Mouse (Mus musculus): Measurements from ENCODE around the gene Sez6l.

Sez6l gene

DNA sequence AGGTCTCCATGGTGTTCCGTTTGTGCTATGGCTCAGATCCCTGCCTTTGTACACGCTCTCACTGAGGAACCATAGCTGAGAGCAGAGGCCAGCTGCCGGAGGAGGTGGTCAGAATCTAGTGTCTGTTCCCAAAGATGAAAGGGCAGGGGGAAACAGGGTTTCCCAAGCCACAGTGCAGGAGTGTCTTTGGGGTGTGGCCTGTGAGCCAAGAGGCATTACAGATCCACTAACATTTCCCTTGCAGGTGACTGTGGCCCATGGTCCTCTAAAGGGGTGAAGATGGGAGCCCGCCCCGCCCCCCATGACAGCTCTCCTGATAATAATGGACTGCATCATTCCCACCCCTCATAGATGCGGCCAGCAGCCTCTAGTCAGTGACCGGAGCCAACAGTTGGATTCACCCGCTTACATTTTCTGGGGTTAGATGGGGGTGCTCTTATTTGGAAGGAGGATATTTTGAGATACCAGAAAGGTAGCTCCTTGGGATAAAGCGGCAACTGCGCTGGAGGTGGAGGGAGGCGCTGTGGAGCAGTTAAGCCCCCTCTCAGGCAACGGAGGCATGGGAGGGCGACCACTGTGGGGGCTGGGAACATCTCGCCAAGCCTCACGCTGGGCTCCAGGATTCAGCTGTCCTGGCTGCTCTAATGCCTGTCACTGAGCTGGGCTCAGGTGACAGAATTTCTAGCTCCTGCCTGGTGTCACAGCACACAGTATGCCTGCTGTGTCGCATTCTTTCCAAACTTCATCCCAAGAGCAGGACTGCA is 43.5 kb downstream of the Sez6l start:
- DNase-seq (ENCODE audit: low spot score in 2 of 2): no peak

DNA sequence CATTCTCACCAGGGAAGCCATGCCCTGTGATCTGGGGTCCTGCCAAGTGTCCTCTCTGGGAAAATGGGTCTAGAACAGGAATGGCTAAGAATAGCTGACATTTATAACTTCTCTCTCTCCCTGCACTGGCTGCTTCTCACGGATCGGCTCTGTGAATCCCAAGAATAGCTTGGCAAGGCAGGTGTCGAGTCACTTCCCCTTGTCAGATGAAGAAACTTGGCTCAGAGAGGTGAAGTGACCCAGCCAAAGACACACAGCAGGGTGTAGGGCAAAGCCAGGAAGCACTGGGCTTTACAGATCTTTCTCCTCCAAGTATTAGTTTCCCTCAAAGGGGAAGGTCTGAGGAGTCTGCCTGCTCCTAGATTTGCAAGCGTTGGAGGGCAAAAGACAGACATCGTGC is 44.1 kb downstream of the Sez6l start:
- DNase-seq (ENCODE audit: low spot score in 2 of 2): no peak

DNA sequence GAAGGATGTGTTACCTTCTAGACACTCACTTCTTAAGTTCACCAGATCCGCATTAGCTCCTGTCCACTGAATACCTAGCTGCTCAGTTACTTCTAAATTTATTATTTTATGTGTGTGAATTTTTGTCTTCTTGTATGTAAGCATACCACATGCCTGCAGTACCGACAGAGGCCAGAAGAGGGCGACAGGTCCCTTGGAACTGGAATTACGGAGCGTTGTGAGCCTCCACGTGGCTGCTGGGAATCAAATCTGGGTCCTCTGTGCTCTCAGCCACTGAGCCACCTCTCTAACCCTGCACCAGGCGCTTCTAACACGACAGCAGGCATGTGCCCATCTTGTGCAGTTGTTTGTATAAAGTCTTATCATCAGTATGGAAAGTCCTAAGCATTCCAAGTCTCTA is 44.8 kb downstream of the Sez6l start:
- no peak for DNase-seq (ENCODE audit: low spot score in 2 of 2)

DNA sequence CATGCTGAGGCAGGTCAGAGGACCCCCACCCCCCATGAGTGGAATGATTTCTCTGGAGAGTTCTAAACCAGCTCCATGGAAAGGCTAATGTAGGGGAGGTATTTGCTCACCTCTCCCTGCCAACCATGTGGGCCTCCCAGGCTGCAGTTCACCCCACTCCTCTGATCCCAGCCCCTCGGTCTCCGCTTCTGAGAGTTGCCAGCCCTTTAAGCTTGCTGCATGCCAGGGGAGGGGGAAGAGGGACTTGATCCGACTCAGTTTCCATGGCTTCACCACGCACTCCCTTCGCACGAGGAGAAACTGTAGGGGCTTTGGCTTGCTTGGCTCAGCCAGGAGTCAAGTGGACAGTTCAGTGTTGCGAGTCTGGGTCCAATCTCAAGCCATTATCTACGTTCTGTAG is 45.9 kb downstream of the Sez6l start:
- no peak for DNase-seq (ENCODE audit: low spot score in 2 of 2)

DNA sequence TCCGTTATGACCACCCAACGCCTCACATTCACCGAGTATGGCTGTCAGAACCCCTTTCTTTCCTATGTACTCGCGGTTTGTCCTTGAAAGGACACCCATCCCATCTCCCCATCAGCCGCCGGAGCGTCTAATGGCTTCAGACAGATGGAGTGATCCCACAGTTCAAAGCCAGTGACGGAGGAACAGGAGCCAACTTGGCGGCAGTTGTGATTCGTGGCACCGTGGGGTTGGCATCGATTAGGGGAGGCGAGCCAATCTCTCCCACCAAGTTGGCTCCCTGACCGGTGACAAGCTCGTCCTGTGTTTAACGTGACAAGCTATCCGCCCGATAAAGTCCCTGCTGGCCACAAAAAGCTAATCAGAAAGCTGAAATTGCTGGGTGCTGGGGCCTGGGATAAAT is 50.0 kb downstream of the Sez6l start:
- no peak for DNase-seq (ENCODE audit: low spot score in 2 of 2)

DNA sequence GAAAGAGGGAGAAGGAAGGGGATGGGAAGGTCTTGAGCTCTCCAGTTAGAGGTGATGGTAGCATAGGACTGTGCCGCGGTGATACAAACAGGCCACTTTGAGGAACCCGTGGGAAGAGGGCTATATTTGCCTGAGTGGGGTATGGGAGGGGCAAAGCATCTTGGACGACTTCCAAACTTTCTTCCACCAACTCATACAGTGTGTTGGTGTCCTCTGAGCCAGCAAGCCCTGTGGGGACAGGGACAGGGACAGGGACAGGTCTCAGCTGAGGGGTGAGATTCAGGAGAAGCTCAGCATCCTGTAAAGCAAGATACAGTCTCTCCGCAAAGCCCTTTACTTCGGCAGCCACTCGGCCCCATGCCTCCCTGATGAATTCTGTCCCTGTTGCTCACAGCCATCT is 50.5 kb downstream of the Sez6l start:
- no peak for DNase-seq (ENCODE audit: low spot score in 2 of 2)

DNA sequence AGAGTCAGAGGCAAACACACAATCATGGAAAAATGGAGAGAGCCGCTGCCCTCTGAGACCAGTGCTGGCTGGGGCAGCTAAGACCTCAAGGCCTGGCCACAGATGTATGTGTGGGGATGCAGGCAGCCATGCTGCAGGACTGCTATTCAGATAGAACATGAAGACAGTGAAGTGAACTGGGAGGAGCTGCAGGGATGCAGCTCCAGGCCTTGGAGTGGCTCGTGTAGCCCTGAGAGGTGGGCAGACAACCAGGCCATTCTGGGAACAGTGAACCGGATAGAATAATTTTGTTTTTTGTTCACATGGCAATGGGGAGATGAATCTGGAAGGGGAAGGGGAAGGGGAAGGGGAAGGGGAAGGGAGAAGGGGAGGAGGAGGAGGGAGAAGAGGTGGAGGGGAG is 51.0 kb downstream of the Sez6l start:
- no peak for DNase-seq (ENCODE audit: low spot score in 2 of 2)

DNA sequence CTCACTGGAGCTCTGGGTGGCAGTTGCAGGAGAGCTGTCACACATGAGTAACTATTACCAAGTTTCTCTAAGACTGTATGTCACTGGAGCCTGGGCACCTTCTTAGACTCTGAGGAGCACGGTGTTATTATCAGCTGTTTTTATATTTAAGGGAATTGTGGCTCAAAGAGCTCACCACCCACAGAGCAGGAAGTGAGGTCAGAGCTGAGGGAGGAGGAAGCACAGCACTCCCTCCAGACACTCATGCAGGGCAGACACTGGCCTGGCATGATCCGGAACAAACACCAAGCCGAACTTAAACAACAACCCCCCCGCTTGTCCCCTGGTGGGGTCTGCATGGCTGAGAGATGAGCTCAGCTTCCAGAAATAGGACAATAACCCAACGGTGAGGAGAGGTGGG is 51.7 kb downstream of the Sez6l start:
- no peak for DNase-seq (ENCODE audit: low spot score in 2 of 2)

DNA sequence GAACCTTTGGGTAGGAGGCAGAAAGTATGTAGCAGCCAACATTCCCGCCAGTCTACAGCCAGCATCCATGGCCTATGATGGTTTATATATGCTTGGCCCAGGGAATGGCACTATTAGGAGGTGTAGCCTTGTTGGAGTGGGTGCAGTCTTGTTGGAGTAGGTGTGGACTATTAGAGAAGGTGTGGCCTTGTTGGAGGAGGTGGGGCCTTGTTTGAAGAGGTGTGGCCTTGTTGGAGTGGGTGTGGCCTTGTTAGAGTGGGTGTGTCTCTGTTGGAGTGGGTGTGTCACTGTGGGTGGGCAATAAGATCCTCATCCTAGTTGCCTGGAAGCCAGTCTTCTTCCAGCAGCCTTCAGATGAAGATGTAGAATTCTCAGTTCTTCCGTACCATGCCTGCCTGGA is 53.2 kb downstream of the Sez6l start:
- no peak for DNase-seq (ENCODE audit: low spot score in 2 of 2)

DNA sequence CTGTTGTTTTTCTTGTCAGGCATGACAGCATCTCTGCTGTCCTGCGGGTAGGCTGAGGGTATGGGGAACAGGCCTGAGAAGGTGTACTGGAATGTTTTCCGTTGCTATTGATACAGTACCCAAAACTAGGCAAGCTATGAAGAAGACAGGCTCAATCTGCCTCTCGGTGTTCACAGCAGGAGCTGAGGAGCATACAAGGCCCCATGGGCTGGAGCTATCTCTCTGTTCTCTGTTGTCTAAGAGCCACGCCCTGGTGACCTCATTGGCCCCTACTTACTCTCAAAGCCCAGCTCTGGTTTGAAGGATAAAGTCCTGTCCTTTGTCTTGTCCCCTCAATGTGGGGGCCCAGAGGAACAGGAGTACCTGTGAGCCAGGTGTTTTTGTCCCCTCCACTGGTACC is 53.7 kb downstream of the Sez6l start:
- no peak for DNase-seq (ENCODE audit: low spot score in 2 of 2)

DNA sequence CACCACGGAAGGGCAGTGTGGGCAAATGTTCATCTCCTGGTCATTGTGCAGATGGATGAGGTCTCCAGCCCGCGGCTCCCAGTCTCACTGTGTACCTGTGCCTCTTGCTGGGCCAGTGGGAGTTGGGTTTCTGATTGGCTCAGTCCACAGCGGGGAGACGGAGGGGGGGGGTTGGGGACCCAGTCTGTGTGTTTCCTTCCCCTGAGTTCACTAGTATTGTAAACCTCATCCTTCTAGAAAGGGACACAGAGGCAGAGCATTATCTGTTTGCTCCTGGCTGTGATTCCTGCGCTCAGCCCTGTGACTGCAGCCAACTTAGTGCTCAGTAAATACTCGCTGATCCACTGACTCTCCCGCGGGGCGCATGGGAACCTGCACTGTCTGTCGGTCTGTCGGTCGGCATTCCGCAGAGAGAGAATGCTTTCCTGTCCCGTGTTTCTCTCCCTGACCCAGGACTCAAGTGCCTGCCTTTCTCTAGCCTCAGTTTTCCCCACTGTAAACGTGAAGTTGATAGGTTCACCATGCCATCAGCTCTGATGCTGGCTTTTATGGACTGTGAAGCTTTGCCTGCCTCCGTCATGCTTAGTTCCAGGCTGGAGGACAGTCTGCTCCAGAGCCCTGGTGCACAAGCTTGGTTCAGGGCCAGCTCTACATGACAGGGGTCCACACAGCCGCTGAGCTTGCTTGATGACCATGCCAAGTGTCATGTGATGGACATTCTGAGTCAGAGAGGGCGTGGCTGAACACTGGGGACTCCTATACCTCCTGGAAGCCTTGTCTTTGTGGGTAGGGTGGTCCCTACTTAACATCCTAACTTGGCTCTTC is 55.1 kb downstream of the Sez6l start:
- DNase-seq (ENCODE audit: low spot score in 2 of 2): no peak

DNA sequence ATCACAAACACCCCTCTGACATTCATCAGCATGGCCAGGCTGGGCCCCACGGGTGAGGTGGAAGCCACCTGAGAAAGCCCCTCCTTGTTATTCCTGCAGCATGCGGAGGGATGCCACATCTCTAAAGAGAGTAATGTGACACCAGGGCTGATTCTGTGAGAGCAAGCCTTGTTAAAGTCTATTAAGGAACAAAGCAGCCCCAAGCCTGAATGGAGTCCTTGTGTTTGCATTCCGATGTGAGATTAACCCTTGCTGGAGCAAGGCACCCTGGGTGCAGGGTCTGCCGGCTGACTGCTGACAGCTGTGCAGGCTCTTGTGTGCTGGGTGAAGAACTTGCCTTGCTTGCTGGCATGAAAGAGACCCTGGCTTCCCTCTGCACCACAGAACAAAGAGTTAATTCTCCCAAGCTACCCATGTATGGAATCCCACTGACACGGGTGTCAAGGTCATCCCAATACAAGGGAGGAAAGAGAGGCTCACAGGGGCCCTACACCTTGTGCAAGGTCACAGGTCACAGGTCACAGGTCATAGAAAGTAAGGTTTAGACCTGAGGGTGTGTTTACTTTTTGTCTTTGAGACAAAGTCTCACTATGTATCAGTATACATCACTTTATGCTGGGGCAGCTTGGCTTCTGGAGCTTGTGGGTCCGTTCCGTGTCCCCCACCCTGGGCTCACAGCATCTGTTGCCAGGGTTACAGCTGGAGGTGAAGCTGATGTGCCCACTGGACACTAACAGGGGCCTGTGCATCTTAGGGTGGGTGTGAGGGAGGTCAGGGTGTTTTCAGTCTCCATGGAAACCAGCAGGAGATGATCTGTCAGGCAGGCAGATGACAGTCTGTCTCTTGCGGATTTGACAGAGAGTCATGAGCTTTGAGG is 55.9 kb downstream of the Sez6l start:
- no peak for DNase-seq (ENCODE audit: low spot score in 2 of 2)

DNA sequence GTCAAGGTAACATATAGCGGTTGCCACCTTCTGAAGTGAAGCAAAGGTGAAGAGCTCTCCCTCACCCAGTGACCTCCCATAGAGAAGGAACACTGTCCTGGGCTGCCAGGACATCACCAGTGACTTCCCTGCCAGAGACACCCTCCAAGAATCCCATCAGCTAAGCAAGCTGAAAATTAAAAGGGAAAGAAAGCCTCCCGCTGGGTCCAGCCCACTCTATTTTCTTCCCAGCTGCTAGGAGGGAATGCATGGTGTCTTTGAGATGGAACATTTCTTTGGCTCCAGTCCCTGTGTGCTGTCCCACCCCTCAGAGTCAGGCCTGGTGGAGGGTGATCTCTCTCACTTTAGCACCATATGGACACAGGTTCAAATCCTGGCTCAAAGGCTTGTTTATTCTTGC is 58.2 kb downstream of the Sez6l start:
- no peak for DNase-seq (ENCODE audit: low spot score in 2 of 2)

DNA sequence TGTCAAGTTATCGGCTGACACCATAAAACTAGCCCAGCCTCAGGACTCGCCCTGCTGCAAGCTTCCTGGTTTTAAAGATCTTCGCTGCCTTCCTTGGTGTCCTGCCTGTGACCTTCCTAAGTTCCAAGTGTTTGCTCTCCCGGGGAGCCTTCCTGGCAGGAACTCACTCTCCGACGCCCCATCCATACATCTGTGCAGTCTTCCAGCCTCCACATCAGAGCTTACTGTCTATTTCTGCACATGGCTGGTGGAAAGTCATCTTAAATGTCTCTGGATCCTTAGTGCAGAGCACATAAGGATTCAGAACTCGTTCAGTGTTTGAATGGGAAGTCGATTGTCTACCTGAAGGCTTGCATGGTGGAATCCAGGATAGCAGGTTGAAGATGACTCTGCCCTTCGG is 59.5 kb downstream of the Sez6l start:
- DNase-seq (ENCODE audit: low spot score in 2 of 2): no peak

DNA sequence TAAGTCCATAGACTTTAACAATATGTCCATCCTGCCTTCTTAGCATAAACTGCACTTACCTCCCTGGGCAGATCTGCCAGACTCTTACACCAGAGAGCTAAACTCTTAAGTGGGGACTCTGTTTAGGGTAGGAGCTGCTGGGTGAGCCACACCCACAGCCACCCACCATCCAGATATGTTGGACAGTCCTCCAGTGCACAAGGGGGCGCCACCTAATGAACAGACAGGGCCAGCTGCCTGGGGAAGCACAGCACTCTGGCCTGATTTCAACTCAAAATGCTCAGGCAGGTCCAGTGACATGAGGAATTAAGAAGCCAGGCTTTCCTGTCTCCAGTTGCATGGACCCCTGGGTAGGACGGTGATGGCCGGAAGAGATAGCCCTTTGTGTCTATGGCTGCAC is 60.5 kb downstream of the Sez6l start:
- no peak for DNase-seq (ENCODE audit: low spot score in 2 of 2)

DNA sequence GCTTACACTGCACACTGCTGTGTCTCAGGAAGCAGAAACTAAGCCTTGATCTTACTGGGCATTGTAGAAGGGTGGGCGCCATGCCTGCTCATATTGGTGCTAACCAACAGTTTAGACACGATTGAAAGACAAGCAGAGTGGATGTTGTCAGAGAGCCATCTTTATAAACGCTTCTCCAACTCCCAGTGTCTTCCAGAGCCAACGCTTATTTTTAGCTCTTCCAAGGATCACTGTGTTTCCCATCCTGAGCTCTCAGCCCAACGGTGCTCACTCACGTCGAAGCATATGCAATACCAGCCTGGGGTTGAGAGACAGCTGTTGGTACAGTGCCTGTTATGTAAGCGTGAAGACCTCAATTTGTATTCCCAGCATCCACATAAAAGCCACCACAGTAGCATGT is 66.6 kb downstream of the Sez6l start:
- no peak for DNase-seq (ENCODE audit: low spot score in 2 of 2)

DNA sequence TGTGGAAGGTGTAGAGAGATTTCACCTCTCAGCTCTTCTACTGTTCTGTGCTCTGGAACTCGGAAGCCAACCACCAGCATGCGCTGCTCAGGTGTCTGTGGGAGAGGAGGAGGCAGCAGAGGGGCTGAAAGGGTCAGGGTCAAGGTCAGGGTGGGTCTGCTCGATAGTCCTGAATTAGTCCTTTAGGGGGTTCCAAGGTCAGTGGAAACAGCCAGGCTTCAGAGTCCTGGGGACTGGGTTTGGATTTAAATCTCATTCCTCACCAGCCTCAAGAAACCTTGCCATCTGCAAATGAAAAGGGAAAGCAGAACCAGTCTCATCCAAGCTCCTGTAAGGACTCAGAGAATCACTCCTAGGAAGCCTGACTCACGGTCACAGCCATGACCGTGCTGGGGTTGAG is 67.1 kb downstream of the Sez6l start:
- no peak for DNase-seq (ENCODE audit: low spot score in 2 of 2)

DNA sequence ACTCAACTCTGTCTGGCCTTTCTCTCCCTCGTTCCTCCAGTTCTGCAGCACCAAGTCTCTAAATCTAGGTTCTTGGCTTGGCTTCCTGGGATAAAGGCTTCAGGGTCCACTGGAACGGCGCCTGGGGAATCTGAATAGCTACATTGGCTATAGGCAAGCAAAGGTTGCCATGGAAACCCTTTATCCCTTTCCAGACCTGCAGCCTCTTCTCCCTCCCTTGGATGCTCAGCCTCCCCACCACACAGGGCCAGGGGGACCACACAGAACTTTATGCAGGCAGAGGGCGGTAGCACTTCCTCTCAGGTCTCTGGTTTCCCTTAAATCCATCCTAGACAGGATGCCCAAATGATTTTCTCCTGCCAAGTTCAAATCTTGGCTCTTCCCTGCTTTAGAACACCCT is 71.4 kb downstream of the Sez6l start:
- DNase-seq (ENCODE audit: low spot score in 2 of 2): no peak

DNA sequence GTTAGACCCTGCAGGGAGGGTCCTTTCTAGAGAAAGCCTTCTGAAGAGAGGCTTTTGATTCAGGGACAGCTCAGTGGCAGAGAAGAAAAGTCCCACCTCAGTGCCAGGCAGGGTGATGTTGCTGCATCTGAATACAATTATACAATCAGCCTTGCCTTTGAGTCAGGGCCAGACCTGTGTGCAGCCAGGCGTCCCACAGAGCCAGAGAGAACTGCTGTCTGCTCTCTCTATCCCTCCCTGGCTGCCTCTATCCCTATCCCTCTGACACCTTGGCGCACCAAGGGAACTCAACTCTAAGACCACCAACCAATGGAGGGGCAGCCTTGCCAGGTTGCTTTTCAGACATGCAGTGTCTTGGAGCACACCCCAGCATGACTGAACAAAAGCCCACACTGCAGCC is 75.6 kb downstream of the Sez6l start:
- DNase-seq (ENCODE audit: low spot score in 2 of 2): no peak

DNA sequence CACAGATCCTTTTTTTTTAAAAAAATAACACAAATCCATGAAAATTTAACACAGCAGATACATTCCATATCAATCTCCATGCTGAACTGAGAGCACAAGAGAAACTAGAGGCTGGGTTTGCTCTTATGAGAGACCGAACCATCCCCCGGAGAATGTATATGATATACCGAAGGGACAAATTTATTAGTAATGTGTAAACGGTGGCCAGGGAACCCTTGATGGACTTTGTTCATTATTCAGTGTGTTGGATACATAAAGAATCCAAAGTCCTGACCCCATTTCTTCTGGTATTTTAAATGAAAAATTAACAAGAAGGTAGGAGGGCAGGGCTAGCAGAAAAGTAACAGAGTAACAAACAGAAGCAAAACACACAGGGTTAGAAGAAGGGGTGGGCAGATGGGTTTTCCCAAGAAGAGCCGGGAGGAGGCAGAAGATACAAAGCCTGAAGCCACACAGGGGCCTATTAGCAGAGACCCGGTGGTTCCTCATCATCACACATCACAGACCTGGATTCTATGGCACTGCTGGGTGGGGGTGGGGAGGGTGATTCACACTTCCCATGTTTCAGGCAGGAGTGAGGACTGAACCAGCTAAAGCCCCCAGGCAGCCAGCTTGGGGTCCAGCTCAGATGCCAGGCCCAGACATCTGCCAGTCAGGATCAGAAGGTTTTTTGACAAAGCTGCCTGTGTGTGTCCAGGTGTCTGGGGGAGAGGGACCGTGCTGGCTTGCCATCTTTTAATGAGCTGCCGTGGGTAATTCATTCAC is 76.9 kb downstream of the Sez6l start:
- DNase-seq (ENCODE audit: low spot score in 2 of 2): no peak
